Mouse (Mus musculus) CH12.LX (cell line): ENCODE data around the gene Foxred2. TPM values are rescaled to one million over a fixed set of nuclear protein-coding genes. Genes with fewer than 3 reads are reported as not detected.

Experiments used
- DNase-seq: peaks from one replicate; pipeline ENCODE4 v3.0.0-alpha.2; 2013; ENCODE audit errors: extremely low read depth
- H3K27ac ChIP-seq: 2 replicates; pipeline ENCODE4 v1.5.1; 2012; ENCODE audit warnings: low read depth, mild to moderate bottlenecking, control low read depth, moderate library complexity; ENCODE audit not compliant: insufficient read depth
- H3K27me3 ChIP-seq: replicated peaks from 2 replicates; pipeline ENCODE3; 2012; ENCODE audit warnings: inconsistent platforms
- H3K36me3 ChIP-seq, 2 experiments: replicated peaks in 1 of 2; 2 replicates each; pipeline versions ENCODE3 to v1.6.1; 2012; ENCODE audit warnings: inconsistent platforms in 1 of 2, low read length in 1 of 2, mild to moderate bottlenecking in 1 of 2, mixed read lengths in 1 of 2, moderate library complexity in 1 of 2; ENCODE audit not compliant: control insufficient read depth in 1 of 2, insufficient read depth in 1 of 2
- H3K4me1 ChIP-seq, 2 experiments: 2 replicates each; pipeline ENCODE4 v1.6.1; 2012; ENCODE audit warnings: inconsistent platforms in 1 of 2, moderate library complexity in 1 of 2; ENCODE audit not compliant: insufficient read depth in 2 of 2, control insufficient read depth in 1 of 2
- H3K4me2 ChIP-seq: 2 replicates; pipeline ENCODE4 v1.6.1; 2012; ENCODE audit warnings: low read depth, mild to moderate bottlenecking, control low read depth; ENCODE audit not compliant: poor library complexity, insufficient read depth, severe bottlenecking
- H3K4me3 ChIP-seq, 3 experiments: fragments of 150-350 bp in 1 of 3; sonication (generic) in 1 of 3; replicated peaks in 1 of 3; 2 replicates each; pipeline versions ENCODE3 to v1.5.1; 2011 to 2012; ENCODE audit warnings: low read depth in 2 of 3, low read length in 2 of 3, mild to moderate bottlenecking in 2 of 3, moderate library complexity in 2 of 3, control low read depth in 1 of 3, improper control_type of control experiment in 1 of 3, inconsistent platforms in 1 of 3, mixed read lengths in 1 of 3; ENCODE audit not compliant: poor library complexity in 1 of 3
- H3K79me2 ChIP-seq: replicated peaks from 2 replicates; pipeline ENCODE4 v1.6.1; 2012; ENCODE audit warnings: mild to moderate bottlenecking, moderate library complexity; ENCODE audit not compliant: control insufficient read depth, poor library complexity, insufficient read depth, severe bottlenecking; ENCODE audit errors: extremely low read depth
- H3K9ac ChIP-seq: 2 replicates; pipeline ENCODE4 v1.6.1; 2012; ENCODE audit warnings: low read depth, mild to moderate bottlenecking, control low read depth, moderate library complexity; ENCODE audit not compliant: insufficient read depth
- H3K9me3 ChIP-seq: replicated peaks from 2 replicates; pipeline ENCODE3; 2012; ENCODE audit warnings: low read length, inconsistent platforms, mixed read lengths
- CHD2 ChIP-seq: IDR thresholded peaks from 2 replicates; pipeline ENCODE4 v1.6.1; 2011; ENCODE audit warnings: low read length, improper control_type of control experiment
- HCFC1 ChIP-seq: IDR thresholded peaks from 2 replicates; pipeline ENCODE4 v1.6.1; 2012; ENCODE audit warnings: low read depth, mild to moderate bottlenecking, inconsistent platforms, low read length, improper control_type of control experiment
- JUN ChIP-seq: IDR thresholded peaks from 2 replicates; pipeline ENCODE4 v1.6.1; 2011; ENCODE audit warnings: low read depth, mild to moderate bottlenecking, low read length, improper control_type of control experiment, moderate library complexity; ENCODE audit not compliant: insufficient read depth
- MAX ChIP-seq: IDR thresholded peaks from 2 replicates; pipeline ENCODE4 v1.6.1; 2011; ENCODE audit warnings: low read length, improper control_type of control experiment
- MAZ ChIP-seq: IDR thresholded peaks from 2 replicates; pipeline ENCODE4 v1.6.1; 2012; ENCODE audit warnings: low read depth, mild to moderate bottlenecking, inconsistent platforms, low read length, improper control_type of control experiment, moderate library complexity
- POLR2A ChIP-seq: IDR thresholded peaks from 2 replicates; pipeline ENCODE4 v1.6.1; 2011; ENCODE audit warnings: low read depth, mild to moderate bottlenecking, improper control_type of control experiment, low read length
- POLR2AphosphoS2 ChIP-seq: IDR thresholded peaks from 2 replicates; pipeline ENCODE4 v1.6.1; 2011; ENCODE audit warnings: low read depth, low read length, improper control_type of control experiment
- SMC3 ChIP-seq: IDR thresholded peaks from 2 replicates; pipeline ENCODE4 v1.6.1; 2011; ENCODE audit warnings: low read depth, low read length, improper control_type of control experiment
- TCF12 ChIP-seq: IDR thresholded peaks from 2 replicates; pipeline ENCODE4 v1.6.1; 2014; ENCODE audit warnings: low read depth, mild to moderate bottlenecking, inconsistent platforms, low read length, improper control_type of control experiment
- USF1 ChIP-seq: IDR thresholded peaks from 2 replicates; pipeline ENCODE4 v1.6.1; 2014; ENCODE audit warnings: low read depth, mild to moderate bottlenecking, inconsistent platforms, low read length, improper control_type of control experiment
- dilution Hi-C: fragments of 300-500 bp; cut with MboI; formaldehyde crosslinking; loops from 2 replicates; pipeline ENCODE4 v1.14.3; 2020; ENCODE audit warnings: low sequenced_read_pairs; ENCODE audit not compliant: extremely low pct_unique_long_range_greater_than_20kb, extremely low pct_ligation_motif_present
- in situ Hi-C: fragments of 300-500 bp; cut with MboI; formaldehyde crosslinking; loops from 3 replicates; pipeline ENCODE4 v1.14.3; 2019; ENCODE audit warnings: low sequenced_read_pairs, low pct_ligation_motif_present, low pct_unique_long_range_greater_than_20kb, mixed read lengths
- polyA plus RNA-seq: library from polyadenylated mRNA; unstranded; fragments of >175 nt; gene quantifications from 2 replicates; pipeline ENCODE4 v1.2.1, GENCODE M21; 2012; ENCODE audit warnings: low read depth; ENCODE audit not compliant: insufficient read length
- total RNA-seq, 2 experiments: library from RNA; depleted of rRNA; stranded (reverse); fragments of 300-350 nt in 1 of 2; fragments of >200 nt in 1 of 2; gene quantifications; 2 replicates each; pipeline ENCODE4 v1.2.3; 2012 to 2014

Gene Foxred2
- total and polyA plus RNA-seq, 3 experiments = 0.17 to 0.43 (median 0.39) TPM

DNA sequence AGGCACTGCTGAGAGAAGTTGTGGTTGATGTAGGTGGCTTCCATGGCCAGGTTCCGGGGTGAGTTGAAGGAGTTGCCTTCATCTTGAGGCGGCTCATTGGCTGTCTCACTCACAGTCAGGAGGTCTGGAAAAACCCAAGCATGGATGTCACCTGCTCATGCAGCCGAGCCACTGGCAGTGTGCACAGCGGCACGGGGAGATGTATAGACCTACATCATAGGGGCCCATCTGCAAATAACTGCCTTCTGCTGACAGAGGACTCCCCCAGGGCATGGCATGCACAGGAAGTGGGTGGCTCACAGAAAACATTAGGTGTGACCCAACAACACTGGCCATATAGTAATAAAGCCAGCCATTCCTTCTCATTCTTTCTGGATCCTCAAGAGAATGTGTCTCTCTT lies 5.9 kb upstream of the Foxred2 start:
- TF ChIP-seq HCFC1 = no peak
- 0 out of 2 replicates have a peak, but pooled peaks have one; percentile 18 for TF ChIP-seq POLR2AphosphoS2
- no peak for TF ChIP-seq MAZ
- TF ChIP-seq, all 38 proteins: peak for 1
- in situ Hi-C loops (loop anchor here (25.0 kb wide), 1 partner anchor 575 kb away; the partner anchor contains the start of genes C1qtnf6 and Sstr3), dilution Hi-C loops (no loop called here)
- Histone ChIP-seq H3K4me3 (no peak overlapping the region), H3K79me2 (no peaks in the 10 kb centered on the region; the same call in none of the 2 replicates), H3K27me3 (no peaks in the 10 kb centered on the region), H3K9ac (no peak overlapping the region), H3K27ac (no peak overlapping the region), H3K4me2 (no peak overlapping the region), H3K9me3 (no peaks in the 10 kb centered on the region), H3K4me1 (peaks cover 0 to 3% of the 10 kb centered on the region in 2 experiments; a peak in 1 of 4 replicates), H3K36me3 (peaks cover 91 to 95% of the 10 kb centered on the region in 2 experiments)
- no peak for DNase-seq

- no peak for DNase-seq
- Histone ChIP-seq H3K4me3 (no peak overlapping the region), H3K4me1 (peaks cover 0 to 3% of the 10 kb centered on the region in 2 experiments; a peak in 1 of 4 replicates), H3K27ac (no peak overlapping the region), H3K36me3 (peaks cover 74 to 78% of the 10 kb centered on the region in 2 experiments), H3K27me3 (no peaks in the 10 kb centered on the region), H3K79me2 (no peaks in the 10 kb centered on the region), H3K4me2 (no peak overlapping the region), H3K9ac (no peak overlapping the region), H3K9me3 (peaks cover 3% of the 10 kb centered on the region)
- TF ChIP-seq POLR2A = no peak
- no peak for TF ChIP-seq USF1
- no peak for TF ChIP-seq JUN
- no peak for TF ChIP-seq SMC3
- TF ChIP-seq CHD2 = no peak
- no peak for TF ChIP-seq TCF12
- no peak for TF ChIP-seq MAX
- dilution Hi-C loops (no loop called here), in situ Hi-C loops (loop anchor here (25.0 kb wide), 1 partner anchor 577 kb away; the partner anchor contains the start of genes C1qtnf6 and Sstr3)
Measured at GRCm38 (mm10) chr15:77960693-77961092, 4.2 kb upstream of the Foxred2 start.

DNA sequence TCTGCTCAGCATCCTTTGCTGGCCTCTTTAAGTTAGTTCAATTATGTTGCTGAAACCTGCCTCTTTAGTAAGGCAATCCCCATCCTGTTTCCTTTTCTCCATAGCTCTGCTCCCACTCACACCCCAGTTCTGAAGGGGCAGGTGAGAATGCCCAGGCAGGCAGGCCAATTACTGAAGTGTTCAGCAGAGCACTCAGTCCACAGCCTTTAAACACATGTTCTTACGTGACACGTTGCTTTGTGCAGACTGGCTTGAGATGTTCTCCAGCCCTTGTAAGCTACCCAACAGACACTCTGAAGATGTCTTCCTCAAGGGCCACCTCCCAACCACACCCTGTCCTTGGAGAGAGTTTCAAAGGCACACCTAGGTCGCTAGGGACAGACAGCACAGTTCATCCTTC lies 1.5 kb upstream of the Foxred2 start:
- no peaks in the 10 kb centered on the region for H3K79me2 ChIP-seq
- H3K9me3 ChIP-seq = peaks cover 4% of the 10 kb centered on the region
- no peak overlapping the region for H3K27ac ChIP-seq
- no peak for DNase-seq
- H3K9ac ChIP-seq = no peak overlapping the region
- TF ChIP-seq POLR2A = 0 out of 2 replicates have a peak, but pooled peaks have one; percentile 49
- TF ChIP-seq JUN = no peak
- TF ChIP-seq POLR2AphosphoS2 = peak; percentile 41; the same call in 1 of the 2 replicates
- no peaks in the 10 kb centered on the region for H3K27me3 ChIP-seq
- H3K36me3 ChIP-seq = peaks cover 49 to 52% of the 10 kb centered on the region in 2 experiments
- in situ Hi-C loops = loop anchor here (25.0 kb wide), 1 partner anchor 579 kb away; the partner anchor contains the start of genes C1qtnf6 and Sstr3
- no peak overlapping the region for H3K4me2 ChIP-seq
- dilution Hi-C loops = no loop called here
- H3K4me3 ChIP-seq = no peak overlapping the region
- peaks cover 0 to 3% of the 10 kb centered on the region in 2 experiments; a peak in 1 of 4 replicates for H3K4me1 ChIP-seq
